In genomic region chrX:13467121-13467571, GRCm38 (mm10) we compare ENCODE assay signal across 18 mouse cellular contexts. TPM values are rescaled to one million over a fixed set of nuclear protein-coding genes. Genes with fewer than 3 reads are reported as not detected.
A peak's percentile ranks its signal among the peaks of the same experiment; 100 is the strongest.
DNase-seq lines count a peak whose midpoint lies in the region; ATAC-seq and TF ChIP-seq lines count a peak whose summit lies in the region.
"Had no signal": no experiment of that assay in that cellular context is flagged by ENCODE, and none has a peak within 500 bp of the region (broad histone marks: within the 10 kb centered on the region; RNA-seq: fewer than 3 reads in every experiment).

No protein-coding gene starts in this region.

- DNase-seq in kidney, adult 2 months: no peak
- DNase-seq in kidney, adult 11 months: no peak
- peak; percentile 28 for DNase-seq in retina, adult 2 months (ENCODE audit: low read depth, low spot score)
- no peak for DNase-seq in retina, embryonic 14.5 days (ENCODE audit: low spot score)
- peak; percentile 68 to 73 for DNase-seq in cerebellum, postnatal 10 days
- DNase-seq in testis, postnatal 14 days (ENCODE audit: low spot score): no peak
- DNase-seq: adrenal gland, postnatal 10 days; B cell, adult 2 months; gastrocnemius, postnatal 36 days; kidney, adult 18-20 months; liver; liver, postnatal 0 days; thymus, adult 18-20 months had no signal

- H3K27me3 ChIP-seq in kidney, adult 2 months (replicated peaks; ENCODE audit: control insufficient read depth, insufficient read depth, low read length): no peaks in the 10 kb centered on the region

- no peaks in the 10 kb centered on the region for H3K36me3 ChIP-seq in kidney, adult 2 months (ENCODE audit: control insufficient read depth, insufficient read depth, low read length)

- no peak for TF ChIP-seq CTCF in kidney, adult 2 months (conservative IDR thresholded peaks at IDR 0.05; ENCODE audit: insufficient read depth, insufficient read length, low read depth, low read length)

- TF ChIP-seq POLR2A in kidney, adult 2 months (IDR thresholded peaks at IDR 0.05; ENCODE audit: low read depth, low read length): no peak

- no peak overlapping the region for H3K4me3 ChIP-seq in kidney, adult 2 months (ENCODE audit: insufficient read depth, low read depth, low read length)
- H3K4me3 ChIP-seq: megakaryocyte, embryonic 14.5 days had no signal

- H3K27ac ChIP-seq in kidney, adult 2 months (ENCODE audit: insufficient read depth, low read depth, low read length): peak overlapping the region; percentile 5; the same call in 1 of the 2 replicates

- 77% methylated on average over 6 of the region's 6 CpGs for WGBS in kidney, adult 2 months

- no peak for ATAC-seq in CD4-positive, CD25-positive, alpha-beta regulatory T cell, adult 4 months
- ATAC-seq: hindbrain, embryonic 16.5 days; liver, postnatal 0 days had no signal

- H3K4me1 ChIP-seq in kidney, adult 2 months (ENCODE audit: control insufficient read depth, insufficient read depth, low read length): no peaks in the 10 kb centered on the region

RNA-seq across cellular contexts. Expression of gene Nyx, which starts 1.2 kb away (rescaled TPM):
- 0.06 and 0.11 TPM in 2 replicates for polyA plus RNA-seq in kidney, adult 2 months (2012; rRNA removed)
- under 1 TPM in 1 of 2 experiments, not detected in 1; 0.08 TPM for polyA plus RNA-seq in CD4-positive, CD25-positive, alpha-beta regulatory T cell, adult 4 months (2017; shearing (Covaris generic))
- polyA plus RNA-seq: heart, embryonic 11.5 days; neural tube, embryonic 11.5 days had no signal

Comparison
In these comparisons a context has a peak if more than half of its experiments do, and no peak if none do; other contexts are left out.
1. DNase-seq: peak in retina, adult 2 months (single experiment) and cerebellum, postnatal 10 days (2 of 2); none in kidney, adult 2 months (single experiment), kidney, adult 11 months (single experiment), retina, embryonic 14.5 days (single experiment) and testis, postnatal 14 days (single experiment).